Mouse (Mus musculus): Measurements from ENCODE around the gene Krt8. TPM values are rescaled to one million over a fixed set of nuclear protein-coding genes. Genes with fewer than 3 reads are reported as not detected.

The Krt8 gene
- total and polyA plus RNA-seq, 2 experiments from 2014 or later: 7.2 to 110 TPM

DNA sequence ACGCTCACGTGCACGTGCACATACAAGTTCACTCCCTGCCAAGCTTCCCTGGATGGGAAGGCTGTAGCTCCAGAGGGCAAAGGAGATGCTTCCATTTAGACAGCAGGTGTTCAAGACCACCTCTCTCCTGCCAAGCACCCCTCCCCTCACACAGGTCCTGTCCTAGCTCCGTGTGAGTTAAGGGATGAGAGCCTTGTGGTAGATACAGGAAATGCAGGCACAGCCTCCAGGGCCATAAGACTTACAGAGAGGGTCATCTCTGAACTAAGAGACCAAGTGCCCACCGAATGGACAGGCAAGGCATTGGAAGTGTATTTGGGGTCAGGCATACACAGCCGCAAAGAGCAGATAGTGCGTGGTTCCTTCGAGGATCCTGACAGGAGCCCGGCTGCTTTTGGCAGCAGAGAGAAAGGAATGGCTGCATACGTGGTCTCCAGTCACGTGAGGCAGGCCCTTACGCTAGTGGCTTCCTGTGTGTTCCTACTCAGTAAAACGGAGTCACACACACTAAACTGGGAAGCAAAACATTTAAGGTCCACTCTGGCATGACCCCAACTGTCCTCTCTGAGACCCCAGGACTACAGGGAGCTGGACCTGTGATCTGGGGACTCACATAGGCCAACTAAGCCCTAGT lies 20.9 kb downstream of the Krt8 start:
- TF ChIP-seq EP300 (IDR thresholded peaks at IDR 0.05; ENCODE audit: low read depth) (no peak), CTCF (IDR thresholded peaks at IDR 0.05; ENCODE audit: low read depth) (no peak)
- Histone ChIP-seq H3K4me3 (ENCODE audit: low read depth, low read length) (no peak overlapping the region), H3K4me2 (ENCODE audit: low read depth, low read length) (no peak overlapping the region), H3K27me3 (ENCODE audit: control insufficient read depth, insufficient read depth, low read length) (no peaks in the 10 kb centered on the region), H3K36me3 (replicated peaks; ENCODE audit: control insufficient read depth, insufficient read depth, low read length) (no peaks in the 10 kb centered on the region), H3K9me3 (replicated peaks; ENCODE audit: control insufficient read depth, low read length) (no peaks in the 10 kb centered on the region), H3K4me1 (ENCODE audit: control insufficient read depth, insufficient read depth) (no peaks in the 10 kb centered on the region), H3K9ac (replicated peaks; ENCODE audit: low read depth, low read length) (no peak overlapping the region), H3K27ac (ENCODE audit: low read depth) (peak overlapping the region; percentile 56)
- ATAC-seq (ENCODE audit: insufficient read depth, low read depth) (no peak), DNase-seq (ENCODE audit: low spot score) (no peak)
- WGBS: 73% methylated on average over 13 of the region's 13 CpGs

DNA sequence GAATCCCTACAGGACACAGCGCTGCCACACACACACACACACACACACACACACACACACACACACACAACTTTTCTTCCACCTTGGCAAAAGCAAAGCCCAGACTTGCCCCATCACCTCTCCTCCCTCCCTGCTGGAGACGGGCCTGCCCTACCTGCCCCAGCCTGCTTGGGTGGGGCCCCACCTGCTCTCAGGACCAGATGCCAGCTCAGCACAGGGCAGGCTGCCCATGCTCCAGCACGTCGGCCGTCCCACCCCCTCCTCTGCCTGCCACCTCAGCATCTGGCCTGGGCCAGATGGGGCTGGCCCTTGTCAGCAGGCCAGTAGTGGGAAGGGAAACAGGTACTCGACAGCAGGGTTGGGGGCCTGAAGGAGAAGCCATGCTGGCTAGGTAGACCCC lies 23.4 kb downstream of the Krt8 start:
- H3K27ac ChIP-seq (ENCODE audit: low read depth): no peak overlapping the region
- H3K4me3 ChIP-seq (ENCODE audit: low read depth, low read length): no peak overlapping the region
- no peak for DNase-seq (ENCODE audit: low spot score)
- ATAC-seq (ENCODE audit: insufficient read depth, low read depth): no peak
- no peak overlapping the region for H3K4me2 ChIP-seq (ENCODE audit: low read depth, low read length)
- H3K9ac ChIP-seq (replicated peaks; ENCODE audit: low read depth, low read length): no peak overlapping the region
- WGBS: 56% methylated on average over 6 of the region's 6 CpGs
- no peaks in the 10 kb centered on the region for H3K27me3 ChIP-seq (ENCODE audit: control insufficient read depth, insufficient read depth, low read length)
- no peaks in the 10 kb centered on the region for H3K36me3 ChIP-seq (replicated peaks; ENCODE audit: control insufficient read depth, insufficient read depth, low read length)
- H3K4me1 ChIP-seq (ENCODE audit: control insufficient read depth, insufficient read depth): peaks cover 15% of the 10 kb centered on the region
- H3K9me3 ChIP-seq (replicated peaks; ENCODE audit: control insufficient read depth, low read length): no peaks in the 10 kb centered on the region
- TF ChIP-seq EP300 (IDR thresholded peaks at IDR 0.05; ENCODE audit: low read depth) (no peak), CTCF (IDR thresholded peaks at IDR 0.05; ENCODE audit: low read depth) (no peak)

DNA sequence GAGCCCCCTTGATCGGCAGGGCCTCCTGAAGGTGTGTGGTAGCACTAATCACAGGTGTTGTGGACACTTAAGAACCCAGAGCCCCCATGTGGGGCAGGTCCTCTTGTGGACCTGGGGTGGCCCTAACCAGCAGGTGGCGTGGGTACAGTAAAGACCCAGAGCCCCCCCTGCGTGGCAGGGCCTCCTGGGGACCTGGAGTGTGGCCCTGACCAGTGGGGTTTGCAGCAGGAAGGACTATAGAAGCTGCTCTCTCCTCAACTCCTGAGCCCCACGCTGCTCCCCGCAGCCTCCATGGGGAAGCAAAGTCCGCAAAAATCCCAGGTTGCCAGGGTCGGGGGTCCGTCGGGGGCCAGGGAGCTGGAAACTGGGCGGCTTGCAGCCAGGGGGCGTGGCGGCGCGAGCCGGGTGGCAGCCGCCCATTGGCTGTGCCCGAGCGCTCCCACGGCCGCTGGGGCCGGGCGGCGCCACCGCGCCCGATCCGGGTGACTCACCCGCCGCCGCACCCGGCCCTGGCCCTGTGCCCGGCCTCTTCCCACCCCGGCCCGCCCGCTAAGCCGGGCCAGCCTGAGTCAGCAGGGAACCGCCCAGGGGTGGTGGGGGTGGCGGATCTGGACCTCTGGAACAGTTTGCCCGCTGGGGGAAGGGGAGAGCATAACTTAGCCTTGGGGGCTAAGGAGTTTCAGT lies 27.1 kb downstream of the Krt8 start:
- Histone ChIP-seq H3K4me3 (ENCODE audit: low read depth, low read length) (peak overlapping the region; percentile 31), H3K36me3 (replicated peaks; ENCODE audit: control insufficient read depth, insufficient read depth, low read length) (no peaks in the 10 kb centered on the region), H3K9me3 (replicated peaks; ENCODE audit: control insufficient read depth, low read length) (no peaks in the 10 kb centered on the region), H3K27me3 (ENCODE audit: control insufficient read depth, insufficient read depth, low read length) (peaks cover 7% of the 10 kb centered on the region; the same call in 1 of the 2 replicates), H3K4me2 (ENCODE audit: low read depth, low read length) (peak overlapping the region; percentile 71), H3K4me1 (ENCODE audit: control insufficient read depth, insufficient read depth) (peaks cover 15% of the 10 kb centered on the region), H3K9ac (replicated peaks; ENCODE audit: low read depth, low read length) (peak overlapping the region; percentile 54; the same call in 1 of the 2 replicates), H3K27ac (ENCODE audit: low read depth) (peak overlapping the region; percentile 79)
- WGBS: 4% methylated on average over 27 of the region's 39 CpGs
- DNase-seq (ENCODE audit: low spot score): peak; percentile 92
- TF ChIP-seq CTCF (IDR thresholded peaks at IDR 0.05; ENCODE audit: low read depth) (peak; percentile 4; the same call in 1 of the 2 replicates), EP300 (IDR thresholded peaks at IDR 0.05; ENCODE audit: low read depth) (peak; percentile 40; the same call in 1 of the 2 replicates)
- peak; percentile 94 for ATAC-seq (ENCODE audit: insufficient read depth, low read depth)

DNA sequence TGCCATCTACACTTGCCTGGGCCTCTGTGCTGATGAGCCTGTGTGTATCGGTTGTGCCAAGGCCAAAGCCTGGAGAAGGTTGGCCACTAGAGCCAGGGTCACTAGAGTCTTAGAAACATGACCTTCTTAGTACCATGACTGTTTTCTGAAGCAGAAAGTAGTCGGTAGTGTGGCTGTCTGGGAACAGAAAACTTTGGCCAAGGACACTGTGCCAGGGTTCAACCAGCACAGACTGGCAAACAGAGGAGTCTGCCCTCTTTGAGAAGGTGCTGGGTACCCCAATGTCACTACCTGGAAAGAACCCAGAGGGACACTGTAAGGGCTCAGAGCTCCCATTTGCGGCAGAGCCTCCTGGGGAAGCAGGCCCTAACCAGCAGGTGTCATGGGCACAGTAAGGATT lies 27.6 kb downstream of the Krt8 start:
- H3K9me3 ChIP-seq (replicated peaks; ENCODE audit: control insufficient read depth, low read length): no peaks in the 10 kb centered on the region
- H3K4me3 ChIP-seq (ENCODE audit: low read depth, low read length): no peak overlapping the region
- peak overlapping the region; percentile 79 for H3K27ac ChIP-seq (ENCODE audit: low read depth)
- ATAC-seq (ENCODE audit: insufficient read depth, low read depth) (no peak), DNase-seq (ENCODE audit: low spot score) (no peak)
- H3K4me1 ChIP-seq (ENCODE audit: control insufficient read depth, insufficient read depth): peaks cover 15% of the 10 kb centered on the region
- H3K4me2 ChIP-seq (ENCODE audit: low read depth, low read length): peak overlapping the region; percentile 71
- peaks cover 7% of the 10 kb centered on the region; the same call in 1 of the 2 replicates for H3K27me3 ChIP-seq (ENCODE audit: control insufficient read depth, insufficient read depth, low read length)
- no peaks in the 10 kb centered on the region for H3K36me3 ChIP-seq (replicated peaks; ENCODE audit: control insufficient read depth, insufficient read depth, low read length)
- 57% methylated on average over 3 of the region's 3 CpGs for whole genome bisulfite sequencing
- TF ChIP-seq CTCF (IDR thresholded peaks at IDR 0.05; ENCODE audit: low read depth) (no peak), EP300 (IDR thresholded peaks at IDR 0.05; ENCODE audit: low read depth) (no peak)
- peak overlapping the region; percentile 54; the same call in 1 of the 2 replicates for H3K9ac ChIP-seq (replicated peaks; ENCODE audit: low read depth, low read length)

DNA sequence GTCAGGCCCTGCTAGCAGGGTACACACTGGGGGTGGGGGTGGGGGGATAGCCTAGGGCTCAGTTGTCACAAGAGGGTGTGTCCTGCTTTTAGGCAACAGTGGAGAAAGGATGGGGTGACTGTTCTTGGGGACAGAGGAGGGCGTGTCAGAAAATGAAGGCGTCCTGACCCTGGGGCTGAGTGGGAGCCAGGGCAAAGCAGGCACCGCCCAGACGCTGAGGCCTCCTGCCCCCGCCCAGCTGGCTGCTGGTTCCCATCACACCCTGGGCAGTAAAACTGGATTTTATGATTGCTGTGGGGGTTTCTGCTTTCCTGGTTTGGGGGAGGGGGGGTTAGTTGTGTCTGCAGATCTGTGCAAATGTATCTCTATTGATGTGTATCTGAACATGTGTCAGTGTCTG lies 28.3 kb downstream of the Krt8 start:
- H3K36me3 ChIP-seq (replicated peaks; ENCODE audit: control insufficient read depth, insufficient read depth, low read length): no peaks in the 10 kb centered on the region
- peak overlapping the region; percentile 79 for H3K27ac ChIP-seq (ENCODE audit: low read depth)
- no peak overlapping the region for H3K4me2 ChIP-seq (ENCODE audit: low read depth, low read length)
- no peak overlapping the region for H3K4me3 ChIP-seq (ENCODE audit: low read depth, low read length)
- no peaks in the 10 kb centered on the region for H3K9me3 ChIP-seq (replicated peaks; ENCODE audit: control insufficient read depth, low read length)
- peaks cover 7% of the 10 kb centered on the region; the same call in 1 of the 2 replicates for H3K27me3 ChIP-seq (ENCODE audit: control insufficient read depth, insufficient read depth, low read length)
- WGBS: 83% methylated on average over 5 of the region's 5 CpGs
- no peak for DNase-seq (ENCODE audit: low spot score)
- no peak overlapping the region for H3K9ac ChIP-seq (replicated peaks; ENCODE audit: low read depth, low read length)
- no peak for TF ChIP-seq EP300 (IDR thresholded peaks at IDR 0.05; ENCODE audit: low read depth)
- no peak for TF ChIP-seq CTCF (IDR thresholded peaks at IDR 0.05; ENCODE audit: low read depth)
- ATAC-seq (ENCODE audit: insufficient read depth, low read depth): no peak
- H3K4me1 ChIP-seq (ENCODE audit: control insufficient read depth, insufficient read depth): peaks cover 15% of the 10 kb centered on the region

Measured in heart, postnatal 0 days (tissue).